Mouse (Mus musculus): ENCODE measurements around the gene Tpcn2.
A peak's percentile ranks its signal among the peaks of the same experiment; 100 is the strongest.

Tpcn2 gene

DNA sequence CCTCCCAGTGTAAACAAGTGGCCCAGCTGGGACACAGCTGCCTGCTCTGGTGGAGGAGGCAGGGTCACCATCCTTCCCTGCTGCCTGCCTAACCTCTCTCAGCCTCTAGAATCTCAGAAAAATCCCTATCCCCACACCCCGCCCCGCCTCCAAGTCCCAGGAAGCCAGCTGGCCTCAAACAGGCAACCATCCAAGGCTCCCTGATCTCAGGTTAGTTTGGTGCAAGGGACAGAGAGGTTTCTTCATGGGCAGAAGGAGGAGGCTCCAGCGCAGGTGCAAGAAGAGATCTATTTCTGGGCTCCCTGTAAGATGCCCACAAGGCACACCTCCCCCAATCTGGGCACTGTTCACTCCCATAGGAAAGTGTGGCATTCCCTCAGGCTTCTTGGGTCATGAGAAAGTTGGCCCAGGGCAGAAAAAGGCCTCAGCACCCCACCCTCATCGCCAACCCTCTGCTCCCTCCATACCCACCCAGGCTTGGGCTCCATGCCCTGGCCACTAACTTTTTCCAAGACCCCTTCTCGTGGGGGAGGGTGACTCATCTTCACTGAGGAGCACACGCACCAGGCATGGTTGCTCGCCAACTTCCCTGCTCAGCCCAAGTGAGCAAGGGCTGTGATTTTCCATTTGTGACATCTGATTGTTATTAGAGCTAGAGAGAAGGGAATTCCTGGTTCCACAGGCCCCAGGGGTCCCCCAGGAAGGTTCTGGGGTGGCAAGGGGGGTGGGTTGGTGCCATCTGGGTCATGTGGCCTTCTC, 15.9 kb upstream of the Tpcn2 start:
- no peak for DNase-seq (ENCODE audit: low read depth)

DNA sequence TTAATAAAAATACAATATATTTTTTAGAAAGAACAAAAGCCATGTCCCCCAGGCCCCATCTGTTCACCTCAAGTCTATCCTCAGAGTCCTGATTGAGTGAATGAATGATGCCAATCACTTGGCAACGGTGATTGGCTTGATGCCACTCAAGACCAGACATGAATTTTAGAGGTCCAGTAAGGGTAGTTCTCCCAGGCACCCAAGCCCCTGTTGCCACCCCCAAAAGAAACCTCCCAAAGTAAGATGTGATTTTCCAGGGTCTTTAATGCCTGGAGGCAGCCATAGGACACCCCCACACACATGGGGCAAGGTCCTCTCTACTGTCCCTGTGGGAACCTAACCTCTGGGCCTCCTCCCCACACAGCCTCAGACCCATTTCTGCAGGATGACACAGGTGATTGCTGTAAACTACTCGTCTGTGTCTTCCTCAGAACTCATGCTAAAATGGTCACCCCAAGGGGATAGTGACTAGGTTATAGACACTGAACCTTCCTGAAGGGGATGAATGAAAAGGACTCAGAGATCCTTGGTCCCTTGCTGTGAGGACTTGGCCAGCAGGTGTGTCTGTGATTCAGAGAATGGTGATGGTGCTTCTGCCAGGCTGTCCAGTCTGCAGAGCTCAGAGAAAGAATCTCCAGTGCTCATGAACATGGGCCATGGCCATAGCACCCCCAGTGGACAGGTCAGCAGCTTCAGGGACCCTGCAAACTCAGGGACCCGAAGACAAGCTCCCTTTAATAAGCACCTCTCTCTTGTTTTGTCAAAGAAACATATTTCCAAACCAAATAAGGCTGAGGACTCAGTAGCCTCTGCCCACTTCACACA, 15.1 kb upstream of the Tpcn2 start:
- no peak for DNase-seq (ENCODE audit: low read depth)

DNA sequence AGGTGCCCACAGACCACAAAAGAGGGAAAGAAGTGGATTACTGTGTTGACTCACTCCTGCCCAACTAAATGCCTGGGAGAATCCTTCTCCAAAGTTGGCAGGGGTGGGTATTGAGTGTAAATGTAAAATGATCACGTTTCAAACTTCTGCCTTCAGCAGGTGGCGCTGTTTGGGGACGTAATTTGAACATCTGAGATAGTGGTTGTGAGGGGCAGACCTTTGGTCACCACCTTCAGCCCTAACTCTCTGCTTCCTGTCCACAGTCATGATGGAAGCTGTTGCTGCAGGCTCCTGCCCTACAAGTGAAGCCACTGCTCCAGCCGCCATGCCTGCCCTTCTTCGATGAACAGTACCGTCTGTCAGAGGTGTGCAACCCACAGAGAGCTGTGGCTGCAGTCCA, 10.0 kb upstream of the Tpcn2 start:
- peak; percentile 35 for DNase-seq (ENCODE audit: low read depth)

DNA sequence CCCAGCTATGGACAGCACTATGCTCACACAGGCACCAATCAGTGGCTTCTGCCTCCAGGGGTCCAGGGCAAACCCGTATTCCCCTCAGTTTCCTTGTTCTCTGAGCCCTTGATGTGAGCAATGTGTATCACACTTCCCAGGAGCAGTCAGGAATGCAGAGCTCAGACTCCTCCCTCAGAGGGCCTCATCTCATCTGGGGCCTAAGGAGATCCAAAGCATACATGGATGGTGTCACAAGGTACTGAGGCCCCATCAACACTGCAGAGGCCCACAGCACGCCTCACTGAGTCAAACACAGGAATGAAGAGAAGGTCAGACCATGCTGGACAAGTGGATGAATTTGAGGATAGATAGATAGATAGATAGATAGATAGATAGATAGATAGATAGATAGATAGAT, 8.9 kb upstream of the Tpcn2 start:
- no peak for DNase-seq (ENCODE audit: low read depth)

DNA sequence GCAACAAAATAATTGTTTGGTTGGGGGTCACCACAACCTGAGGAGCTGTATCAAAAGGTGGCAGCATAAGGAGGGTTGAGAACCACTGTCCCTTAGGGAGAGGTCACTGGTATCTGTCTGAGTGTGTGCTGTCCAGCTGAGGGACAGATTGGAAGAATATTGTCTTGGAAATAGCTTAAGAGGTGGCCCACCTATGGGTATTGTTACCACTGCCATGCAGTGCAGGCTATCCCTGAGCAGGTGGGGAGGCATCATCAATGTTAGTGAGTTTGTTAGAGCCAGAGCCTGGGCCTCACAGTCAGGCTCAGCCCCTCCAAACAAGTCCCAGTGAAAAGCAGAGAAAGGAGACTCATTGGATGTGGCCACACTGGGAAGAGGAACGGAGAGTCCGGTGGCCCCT, 8.0 kb upstream of the Tpcn2 start:
- DNase-seq (ENCODE audit: low read depth): no peak

DNA sequence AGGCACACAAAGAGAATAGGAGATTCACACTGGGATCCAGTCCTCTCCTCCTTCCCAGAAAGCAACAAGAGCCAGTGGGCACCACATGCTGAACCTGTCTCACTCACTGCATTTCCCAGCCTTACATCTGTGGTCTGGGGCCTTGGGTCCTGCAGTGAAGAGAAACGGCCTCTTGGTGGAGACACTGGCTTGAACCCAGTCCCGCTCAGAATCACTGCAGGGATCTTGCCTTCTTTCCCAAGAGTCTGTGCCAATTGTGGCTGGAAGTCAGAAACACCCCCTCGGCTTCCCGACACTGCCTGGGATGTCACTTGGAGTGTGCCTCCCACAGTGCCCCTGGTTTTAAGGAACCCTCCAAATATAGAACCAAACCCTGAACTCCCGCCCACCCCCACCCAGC, 5.5 kb upstream of the Tpcn2 start:
- no peak for DNase-seq (ENCODE audit: low read depth)

DNA sequence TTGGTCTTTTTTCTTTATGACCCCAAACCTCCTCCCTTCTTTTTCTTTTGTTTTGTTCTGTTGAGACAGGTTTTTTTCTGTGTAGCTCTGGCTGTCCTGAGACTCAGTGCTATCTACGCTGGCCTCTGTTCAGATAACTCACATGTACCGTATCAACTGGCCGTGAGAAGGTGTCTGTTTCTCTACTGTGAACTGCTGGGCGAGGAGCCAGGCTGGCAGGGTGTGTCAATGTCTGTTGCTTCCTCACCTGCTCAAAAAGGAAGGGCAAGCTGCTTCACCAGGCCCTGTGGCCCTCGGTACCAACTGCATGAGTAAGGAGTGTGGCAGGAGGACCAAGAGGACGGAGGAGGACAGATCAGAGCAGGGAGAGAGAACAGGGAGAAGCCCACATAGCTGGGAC, 3.6 kb upstream of the Tpcn2 start:
- DNase-seq (ENCODE audit: low read depth): no peak

DNA sequence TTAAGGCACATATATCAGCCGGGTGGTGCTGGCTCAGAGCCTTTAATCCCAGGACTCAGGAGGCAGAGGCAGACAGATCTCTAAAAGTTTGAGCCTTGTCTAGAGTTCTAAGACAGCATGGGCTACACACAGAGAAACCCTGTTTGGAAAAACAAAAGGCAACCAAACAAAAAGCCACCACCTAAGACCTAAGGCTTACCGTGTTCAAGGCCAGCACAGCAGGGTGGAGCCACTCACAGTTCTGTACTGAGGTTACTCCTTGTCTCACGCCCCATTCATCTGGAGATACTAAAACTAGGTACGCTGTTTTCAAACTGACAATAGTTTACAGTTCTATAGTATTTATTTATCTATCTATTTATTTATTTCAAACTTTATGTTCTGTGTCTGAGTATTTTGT, 1.7 kb upstream of the Tpcn2 start:
- DNase-seq (ENCODE audit: low read depth): no peak

DNA sequence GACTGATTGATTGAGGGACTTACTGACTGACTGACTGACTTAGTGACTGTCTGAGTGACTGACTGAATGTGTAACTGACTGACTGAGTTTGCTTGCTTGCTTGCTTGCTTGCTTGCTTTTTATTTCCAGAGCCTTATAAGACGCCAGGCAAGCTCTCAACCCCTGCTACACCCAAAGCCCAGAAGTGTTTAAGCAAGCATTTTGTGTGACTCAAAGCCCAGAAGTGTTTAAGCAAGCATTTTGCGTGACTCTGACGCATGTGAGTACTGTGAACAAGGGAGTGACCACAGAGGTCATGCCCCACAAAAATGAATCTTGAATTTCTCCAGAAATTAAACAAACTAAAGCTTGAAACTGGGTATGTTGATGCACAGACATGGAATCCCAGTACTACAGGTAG, 482 bp upstream of the Tpcn2 start:
- no peak for DNase-seq (ENCODE audit: low read depth)

DNA sequence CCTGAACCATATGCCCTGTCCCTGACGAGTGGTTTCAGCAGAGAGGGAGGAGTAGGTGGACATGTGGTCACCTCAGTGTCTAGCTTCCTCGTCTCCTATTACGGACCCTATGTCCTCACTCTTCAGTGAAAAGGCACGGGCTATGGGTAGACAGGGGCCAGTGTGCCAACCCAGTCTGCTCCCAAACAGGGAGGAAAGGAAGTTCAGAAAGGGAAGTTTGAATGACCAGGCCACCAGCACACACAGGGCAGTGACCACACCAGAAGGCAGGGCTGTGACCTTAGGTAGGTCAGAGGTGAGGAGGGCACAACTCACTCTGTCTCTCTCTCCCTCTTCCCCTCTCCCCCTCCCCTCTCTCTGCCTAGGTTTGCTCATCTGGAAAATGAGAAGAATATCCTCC, 770 bp downstream of the Tpcn2 start:
- DNase-seq (ENCODE audit: low read depth): no peak

DNA sequence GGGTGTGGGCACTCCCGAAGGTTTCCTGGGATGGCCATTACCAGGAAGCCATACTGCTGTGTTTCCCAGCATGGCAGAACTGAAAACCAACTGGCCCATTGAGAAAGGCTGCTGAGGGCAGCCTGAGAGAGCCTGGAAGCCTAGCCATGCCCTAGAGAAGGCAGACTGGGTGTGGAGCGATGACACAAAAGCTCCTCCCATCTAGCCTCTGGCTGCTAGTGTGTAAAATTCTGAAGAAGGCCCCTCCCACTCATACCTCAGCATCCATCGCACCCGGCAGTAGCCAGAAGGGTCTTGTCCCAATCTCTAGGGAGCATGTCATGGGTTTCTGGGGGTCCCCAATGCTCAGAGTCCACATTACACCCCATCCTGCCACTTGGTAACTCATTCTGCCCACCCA, 2.4 kb downstream of the Tpcn2 start:
- no peak for DNase-seq (ENCODE audit: low read depth)

DNA sequence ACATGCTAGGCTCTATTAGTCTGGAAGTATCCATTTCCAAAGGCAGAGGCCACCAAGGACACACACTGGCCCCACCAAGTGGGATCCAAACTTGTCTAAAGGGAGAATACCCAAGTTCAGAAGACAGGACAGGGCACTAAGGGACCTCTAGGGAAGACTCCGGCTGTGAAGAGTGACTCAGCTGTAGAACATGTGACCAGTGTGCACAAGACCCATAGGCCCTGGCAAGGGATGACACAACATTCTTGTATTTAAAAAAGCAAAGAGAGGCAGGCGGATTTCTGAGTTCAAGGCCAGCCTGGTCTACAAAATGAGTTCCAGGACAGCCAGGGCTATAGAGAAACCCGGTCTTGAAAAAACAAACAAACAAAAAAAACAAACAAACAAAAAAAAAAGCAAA, 8.3 kb downstream of the Tpcn2 start:
- DNase-seq (ENCODE audit: low read depth): no peak

DNA sequence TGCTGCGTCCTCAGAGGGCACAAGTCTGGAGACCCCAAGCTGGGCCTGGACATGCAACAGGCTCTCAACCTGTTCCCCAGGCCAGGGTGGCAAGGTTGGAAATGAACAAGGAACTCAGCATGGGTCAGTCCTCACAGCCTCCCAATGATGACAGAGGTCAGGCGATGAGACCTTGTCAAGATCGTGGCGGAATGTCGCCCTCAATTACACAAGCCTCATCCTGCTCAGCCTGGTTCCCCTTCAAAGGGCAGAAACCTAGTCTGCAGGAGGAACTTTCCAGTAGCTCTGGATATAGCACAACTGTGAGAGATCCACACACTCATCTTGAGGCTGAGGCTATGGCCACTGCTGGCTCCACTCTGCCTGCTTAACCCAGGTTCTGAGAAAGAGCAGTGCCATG, 12.9 kb downstream of the Tpcn2 start:
- DNase-seq (ENCODE audit: low read depth): no peak

DNA sequence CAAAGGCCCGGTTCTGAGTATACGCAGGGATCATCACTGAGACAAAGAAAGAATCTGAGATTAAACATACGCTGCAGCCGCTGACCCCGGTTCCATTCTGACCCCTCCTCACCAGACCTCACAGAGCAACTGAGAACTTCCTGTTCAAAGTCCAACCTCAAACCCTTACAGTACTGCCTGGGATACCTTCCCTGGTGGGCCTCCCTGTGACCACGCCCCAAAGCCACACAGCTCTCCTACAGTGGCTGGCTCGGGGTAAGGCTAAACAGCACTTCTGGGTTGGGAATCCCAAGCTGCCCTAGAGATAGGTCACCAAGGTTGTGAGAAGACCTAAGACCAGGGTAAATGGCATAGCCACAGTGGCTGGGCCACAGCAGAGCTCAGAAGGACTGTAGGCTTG, 14.9 kb downstream of the Tpcn2 start:
- DNase-seq (ENCODE audit: low read depth): no peak

DNA sequence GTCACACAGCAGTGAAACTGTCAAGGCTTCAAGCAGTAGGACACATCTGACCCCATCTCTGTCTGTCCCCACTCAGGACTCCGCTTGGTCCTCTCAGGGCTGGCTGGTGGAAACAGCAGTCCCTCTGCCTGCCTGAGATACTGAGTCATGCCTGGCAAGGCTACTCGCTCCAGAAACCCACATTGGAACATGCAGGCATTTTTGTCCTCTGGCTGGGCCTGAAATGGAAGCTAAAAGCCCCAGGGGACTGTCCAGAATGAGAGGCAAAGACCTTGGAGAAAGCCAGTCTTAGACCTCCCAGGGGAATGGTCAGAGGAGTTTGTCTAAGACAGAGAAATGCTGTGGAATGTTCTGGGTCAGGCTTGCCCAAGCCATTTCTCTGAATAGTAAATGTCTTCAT, 17.8 kb downstream of the Tpcn2 start:
- no peak for DNase-seq (ENCODE audit: low read depth)

DNA sequence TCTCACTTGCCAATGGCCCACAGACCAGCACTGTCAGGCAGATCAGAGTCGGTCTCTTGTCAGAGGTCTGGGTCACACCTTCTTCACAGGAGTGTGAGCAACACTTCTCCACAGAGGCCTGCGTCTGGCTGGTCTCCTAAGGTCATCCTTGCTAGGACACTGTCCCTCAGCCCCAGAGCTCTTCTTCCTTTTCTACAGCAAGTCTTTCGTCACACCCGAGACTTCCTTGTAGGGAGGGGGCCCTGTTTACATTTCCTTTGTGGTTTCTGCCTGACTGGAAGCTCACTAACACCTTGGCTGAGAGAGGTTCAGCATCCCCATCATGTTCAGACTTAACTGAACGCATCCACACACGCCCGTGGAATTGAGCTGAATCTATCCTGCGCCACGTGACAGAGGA, 19.6 kb downstream of the Tpcn2 start:
- DNase-seq (ENCODE audit: low read depth): no peak

DNA sequence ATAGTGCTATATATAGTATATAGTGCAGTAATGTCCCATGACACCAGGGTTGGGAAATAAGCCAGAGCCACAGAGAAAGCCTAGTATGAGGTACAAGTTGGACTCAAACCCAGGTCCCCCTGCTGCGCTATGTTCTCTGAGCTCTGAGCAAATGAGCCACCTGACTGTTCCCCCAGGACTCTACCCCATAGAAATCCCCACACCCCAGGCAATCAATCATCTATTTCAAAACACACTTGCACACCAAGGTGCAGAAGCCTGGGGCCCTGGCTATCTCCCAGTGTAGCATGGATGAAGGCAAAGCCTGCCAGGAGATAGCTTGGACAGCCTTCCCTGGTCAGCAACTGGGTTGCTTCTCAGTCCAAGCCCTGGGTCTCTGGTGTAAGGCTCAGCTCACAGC, 27.7 kb downstream of the Tpcn2 start:
- DNase-seq (ENCODE audit: low read depth): no peak

DNA sequence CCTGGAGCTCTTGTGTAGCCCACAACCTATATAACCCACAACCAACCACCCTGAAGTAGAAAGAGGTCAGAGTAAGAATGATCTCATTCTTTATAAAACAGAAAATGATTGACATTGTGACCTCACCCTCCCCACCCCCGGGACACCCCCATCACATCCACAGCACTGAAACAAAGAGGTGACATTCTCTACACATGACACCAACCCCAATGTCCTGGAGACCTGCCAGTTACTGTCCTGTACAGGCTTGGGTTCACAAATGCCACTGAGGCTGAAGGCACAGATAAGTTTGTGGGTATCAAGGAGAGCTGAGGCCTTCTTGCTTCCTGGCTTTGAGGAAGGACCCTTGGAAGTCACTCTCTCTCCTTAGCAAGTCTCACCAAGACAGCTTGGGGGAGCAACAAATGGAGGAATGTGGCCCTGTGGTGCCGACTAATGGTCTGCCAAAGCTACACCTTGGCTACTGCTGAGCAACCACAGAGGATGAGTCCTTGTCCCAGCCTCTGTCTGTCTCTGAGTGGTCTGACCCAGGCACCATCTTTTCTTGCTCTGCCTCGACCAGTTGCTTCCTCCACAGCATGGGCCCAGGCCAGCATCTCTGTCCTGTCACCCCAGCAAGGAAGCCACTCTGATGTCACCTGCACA, 29.7 kb downstream of the Tpcn2 start:
- no peak for DNase-seq (ENCODE audit: low read depth)

DNA sequence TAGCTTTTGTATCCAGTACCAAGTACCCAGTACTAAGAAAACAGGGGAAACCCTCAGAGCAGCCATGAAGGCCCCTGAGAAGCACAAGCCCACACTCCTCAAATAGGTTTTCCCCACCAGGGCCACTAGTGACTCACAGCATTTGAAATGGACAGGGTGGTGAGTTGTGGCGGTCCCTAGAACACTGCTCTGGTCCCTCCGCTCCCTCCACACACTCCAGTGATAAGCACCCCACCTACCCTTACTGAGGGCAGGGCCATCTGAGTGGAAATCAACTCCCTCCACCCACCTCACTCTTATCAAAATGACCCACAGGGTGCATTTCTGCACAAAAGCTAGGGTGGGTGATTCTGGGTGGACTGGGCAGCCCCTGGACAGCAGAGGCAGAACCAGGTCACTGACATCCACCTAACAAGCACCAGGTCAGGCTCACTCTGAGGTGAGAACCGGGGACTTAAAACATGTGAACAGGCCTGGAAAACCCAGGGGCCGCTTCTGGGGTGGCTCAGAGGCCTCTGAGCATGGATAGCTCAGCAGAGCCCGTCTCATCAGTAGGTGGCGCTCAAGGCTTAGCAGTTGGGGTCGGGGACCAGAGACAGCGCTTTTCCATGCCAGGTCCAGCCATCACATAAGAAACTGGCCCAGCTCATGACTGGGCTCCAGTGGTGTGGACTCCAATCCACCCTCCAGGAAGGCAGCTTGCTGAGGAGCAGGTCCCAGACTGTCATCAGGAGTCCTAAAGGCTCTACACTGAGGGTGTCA, 30.9 kb downstream of the Tpcn2 start:
- DNase-seq (ENCODE audit: low read depth): peak; percentile 59

DNA sequence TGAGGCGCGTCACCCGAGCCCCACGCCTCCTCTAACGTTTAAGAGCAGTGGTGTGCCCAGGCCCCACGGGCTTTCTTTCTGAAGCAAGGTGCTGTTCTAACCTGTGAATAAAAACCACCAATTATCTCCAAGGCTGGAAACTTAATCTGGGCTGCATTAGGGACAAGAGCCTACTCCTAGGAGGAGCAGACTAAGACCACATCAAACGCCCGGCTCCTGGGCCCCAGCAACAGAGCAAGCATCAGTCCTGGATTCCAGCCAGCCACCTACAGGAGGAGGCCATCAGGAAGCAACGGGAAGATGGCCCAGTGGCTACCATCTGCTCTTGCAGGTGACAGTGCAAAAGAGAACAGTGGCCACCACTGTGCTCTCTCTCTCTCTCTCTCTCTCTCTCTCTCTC, 33.6 kb downstream of the Tpcn2 start:
- DNase-seq (ENCODE audit: low read depth): no peak

DNA sequence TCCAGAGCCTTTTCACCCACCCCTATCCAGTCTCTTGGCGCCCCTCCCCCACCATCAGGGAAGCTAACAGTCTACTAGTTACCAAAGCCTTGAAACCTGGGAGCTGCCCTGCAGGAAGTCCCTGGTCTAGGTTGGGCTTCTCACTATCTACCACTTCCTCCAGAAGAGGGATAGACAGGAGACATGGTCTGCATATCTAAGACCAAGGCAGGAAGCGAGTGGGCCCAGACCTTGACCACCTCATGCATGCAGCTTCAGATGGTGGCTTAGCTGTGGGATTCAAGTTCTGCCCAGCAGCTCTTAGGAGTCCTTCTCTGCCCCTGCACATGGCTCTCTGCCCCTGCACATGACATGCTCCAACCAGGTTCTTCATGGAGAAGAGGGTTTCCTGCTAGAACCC, 34.9 kb downstream of the Tpcn2 start:
- no peak for DNase-seq (ENCODE audit: low read depth)

Measured in c-Kit-positive CD71-negative TER-119-negative erythroid progenitor cells, embryonic 14.5 days (primary cell).